Mouse (Mus musculus): ENCODE measurements around the gene Ptpn18. TPM values are rescaled to one million over a fixed set of nuclear protein-coding genes. Genes with fewer than 3 reads are reported as not detected.
A peak's percentile ranks its signal among the peaks of the same experiment; 100 is the strongest.
"Not testable (repeated sequence)": the region's sequence is repeated elsewhere in the genome, so short reads cannot be mapped to it uniquely, and the experiment has no call there.

Ptpn18 gene
- total RNA-seq (2017) = 254 to 418 TPM (median 327 TPM) in 3 replicates

- peak; percentile 79 for ATAC-seq (replicated peaks; ENCODE audit: insufficient number of reproducible peaks, low FRiP score, low TSS enrichment, poor library complexity, severe bottlenecking)
Observed at GRCm38 (mm10) chr1:34459284-34460060, at the start of gene Ptpn18. Gene Ptpn18, plus strand, starts transcription at chr1:34459762.

GRCm38 (mm10) chr1:34428466-34428865 lies 31.1 kb upstream of the Ptpn18 start:
- ATAC-seq (replicated peaks; ENCODE audit: insufficient number of reproducible peaks, low FRiP score, low TSS enrichment, poor library complexity, severe bottlenecking) = no peak

DNA sequence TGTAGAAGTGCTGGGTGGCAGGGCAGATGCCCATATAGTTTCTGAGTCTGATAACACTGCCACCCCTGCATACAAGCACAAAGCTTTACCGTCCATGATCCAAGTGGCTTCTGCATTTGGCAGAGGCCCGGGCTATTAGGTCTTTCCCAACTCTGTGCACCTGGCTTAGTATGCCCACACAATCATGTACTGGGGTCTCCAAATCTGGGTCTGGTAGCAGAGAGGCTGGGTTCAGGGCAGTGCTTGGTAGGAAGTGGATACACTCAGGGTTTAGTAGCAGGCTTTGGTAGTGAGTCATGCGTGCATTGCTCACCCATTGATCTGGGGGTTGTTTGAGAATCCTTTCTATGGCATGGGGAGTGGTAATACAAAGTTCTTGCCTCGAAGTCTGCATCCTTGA lies 30.3 kb upstream of the Ptpn18 start:
- no peak for ATAC-seq (replicated peaks; ENCODE audit: insufficient number of reproducible peaks, low FRiP score, low TSS enrichment, poor library complexity, severe bottlenecking)

- no peak for ATAC-seq (replicated peaks; ENCODE audit: insufficient number of reproducible peaks, low FRiP score, low TSS enrichment, poor library complexity, severe bottlenecking)
Observed at GRCm38 (mm10) chr1:34430981-34431380, 28.6 kb upstream of the Ptpn18 start.

- no peak for ATAC-seq (replicated peaks; ENCODE audit: insufficient number of reproducible peaks, low FRiP score, low TSS enrichment, poor library complexity, severe bottlenecking)
Observed at GRCm38 (mm10) chr1:34431431-34431830, 28.1 kb upstream of the Ptpn18 start.

GRCm38 (mm10) chr1:34432411-34432775 lies 27.2 kb upstream of the Ptpn18 start:
- ATAC-seq (replicated peaks; ENCODE audit: insufficient number of reproducible peaks, low FRiP score, low TSS enrichment, poor library complexity, severe bottlenecking) = no peak

GRCm38 (mm10) chr1:34432776-34433481 lies 26.6 kb upstream of the Ptpn18 start:
- 0 out of 2 replicates have a peak, but pooled peaks have one; percentile 28 for ATAC-seq (replicated peaks; ENCODE audit: insufficient number of reproducible peaks, low FRiP score, low TSS enrichment, poor library complexity, severe bottlenecking)

DNA sequence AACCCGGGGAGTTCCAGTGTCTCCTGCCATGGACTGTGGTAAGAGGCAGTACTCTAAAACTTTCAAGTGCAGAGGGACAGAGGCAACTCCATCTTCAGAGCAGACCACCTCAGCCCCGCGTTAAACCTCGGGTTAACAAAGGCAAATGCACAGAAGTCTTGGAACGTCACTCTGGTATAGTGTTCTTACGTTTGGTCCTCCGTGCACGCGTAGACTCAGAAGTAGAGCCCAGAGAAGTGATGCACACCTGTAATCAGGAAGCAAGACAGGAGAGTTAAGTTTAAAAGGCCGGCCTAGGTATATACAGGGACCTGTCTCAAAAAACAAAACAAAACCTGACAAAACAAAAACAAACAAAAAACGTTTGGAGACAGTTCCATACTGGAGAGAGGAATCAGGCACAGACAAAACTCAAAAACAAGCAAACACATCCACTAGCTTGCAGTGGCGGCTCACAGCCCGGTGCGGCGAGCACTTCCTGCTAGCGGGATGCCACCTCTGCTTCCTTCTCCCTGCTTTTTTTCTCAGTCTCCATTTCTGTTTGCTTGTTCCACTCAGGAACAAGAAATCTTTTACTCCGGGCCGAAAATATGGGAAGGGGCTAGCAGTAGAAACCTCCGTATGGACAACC lies 25.6 kb upstream of the Ptpn18 start:
- ATAC-seq (replicated peaks; ENCODE audit: insufficient number of reproducible peaks, low FRiP score, low TSS enrichment, poor library complexity, severe bottlenecking) = no peak

DNA sequence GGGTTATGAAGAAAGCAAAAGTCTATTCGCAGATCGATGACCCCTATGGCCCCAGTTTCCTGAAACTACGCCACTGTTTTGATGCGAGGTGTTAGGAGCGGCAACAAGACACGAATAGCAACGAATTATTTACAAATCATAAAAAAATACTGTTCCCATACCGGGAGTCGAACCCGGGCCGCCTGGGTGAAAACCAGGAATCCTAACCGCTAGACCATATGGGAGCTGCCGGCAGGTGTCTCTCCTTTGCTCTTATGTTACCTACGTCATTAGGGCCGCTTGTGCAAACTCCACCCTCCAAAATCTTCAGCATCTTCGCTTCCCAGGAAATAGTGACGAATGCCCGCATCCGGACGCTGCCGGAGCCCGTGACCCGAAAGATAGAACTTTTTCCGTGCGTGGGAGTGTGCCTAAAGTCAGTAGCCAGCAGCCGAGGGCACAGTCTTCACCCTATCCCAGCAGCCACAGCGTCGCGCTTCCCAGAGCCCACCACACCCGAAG lies 24.9 kb upstream of the Ptpn18 start:
- ATAC-seq (replicated peaks; ENCODE audit: insufficient number of reproducible peaks, low FRiP score, low TSS enrichment, poor library complexity, severe bottlenecking) = peak; percentile 11

DNA sequence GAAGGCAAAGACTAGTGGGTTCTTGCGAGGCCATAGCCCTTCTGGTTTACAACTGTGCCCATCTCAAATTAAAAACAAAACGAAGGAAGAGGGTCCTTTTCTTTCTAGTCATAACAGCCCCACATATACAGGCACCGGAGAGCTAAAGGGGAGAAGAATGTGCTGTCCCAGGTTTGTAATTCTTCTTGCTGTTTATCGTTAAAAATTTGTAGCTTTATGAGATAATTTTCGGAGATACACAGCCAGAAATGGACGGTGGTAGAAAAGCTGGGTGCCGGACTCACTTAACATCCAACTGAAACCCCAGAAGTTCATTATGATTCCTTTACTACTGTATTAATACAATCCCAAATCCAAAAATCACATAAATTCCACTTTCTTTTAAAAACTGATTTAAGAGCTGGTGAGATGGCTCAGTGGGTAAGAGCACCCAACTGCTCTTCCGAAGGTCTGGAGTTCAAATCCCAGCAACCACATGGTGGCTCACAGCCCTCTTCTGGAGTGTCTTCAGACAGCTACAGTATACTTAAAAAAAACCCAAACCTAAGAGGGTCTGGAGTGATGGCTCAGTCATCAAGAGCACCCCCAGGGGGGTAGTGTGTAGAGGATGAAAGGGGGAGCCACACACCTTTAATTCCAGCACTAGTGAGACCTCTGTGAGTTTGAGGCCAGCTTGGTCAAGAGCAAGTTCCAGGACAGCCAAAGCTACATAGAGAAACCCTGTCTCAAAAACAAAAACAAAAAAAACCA lies 24.0 kb upstream of the Ptpn18 start:
- ATAC-seq (replicated peaks; ENCODE audit: insufficient number of reproducible peaks, low FRiP score, low TSS enrichment, poor library complexity, severe bottlenecking) = no peak

- no peak for ATAC-seq (replicated peaks; ENCODE audit: insufficient number of reproducible peaks, low FRiP score, low TSS enrichment, poor library complexity, severe bottlenecking)
Observed at GRCm38 (mm10) chr1:34436374-34436773, 23.2 kb upstream of the Ptpn18 start.

- not testable (repeated sequence) for ATAC-seq (replicated peaks; ENCODE audit: insufficient number of reproducible peaks, low FRiP score, low TSS enrichment, poor library complexity, severe bottlenecking)
Observed at GRCm38 (mm10) chr1:34437366-34437765, 22.2 kb upstream of the Ptpn18 start.

DNA sequence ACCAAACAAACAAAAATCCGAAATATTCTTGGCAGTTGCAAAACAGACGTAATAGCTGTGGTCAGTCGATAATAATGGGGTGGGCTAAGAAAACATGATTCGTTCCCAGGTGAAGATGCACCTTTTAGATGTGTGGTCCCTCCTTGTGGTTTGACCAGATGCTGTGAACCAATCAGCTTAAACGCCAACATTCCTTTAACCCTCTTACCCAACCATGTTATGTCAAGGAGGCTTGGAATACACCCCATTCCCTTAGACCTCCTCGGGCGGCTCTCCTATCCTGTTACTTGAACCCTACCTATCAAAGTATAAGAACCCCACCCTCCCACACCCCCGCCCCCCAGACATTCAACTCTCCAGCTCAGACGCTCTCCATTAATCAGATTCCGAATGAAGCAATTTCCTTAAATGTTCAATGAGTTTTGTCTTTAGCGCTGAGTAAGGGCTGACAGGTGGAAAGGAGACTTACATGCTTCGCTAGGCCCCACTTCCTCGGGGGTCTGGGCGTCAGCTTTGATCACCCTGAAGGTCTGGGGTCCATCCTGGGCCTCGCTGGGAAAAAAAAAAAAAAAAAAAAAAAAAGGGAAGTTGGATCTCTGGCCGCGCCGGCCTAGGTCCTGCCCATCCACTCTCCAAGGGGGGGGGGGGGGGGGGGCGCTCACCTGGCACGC lies 21.0 kb upstream of the Ptpn18 start:
- no peak for ATAC-seq (replicated peaks; ENCODE audit: insufficient number of reproducible peaks, low FRiP score, low TSS enrichment, poor library complexity, severe bottlenecking)

- peak; percentile 90 for ATAC-seq (replicated peaks; ENCODE audit: insufficient number of reproducible peaks, low FRiP score, low TSS enrichment, poor library complexity, severe bottlenecking)
Observed at GRCm38 (mm10) chr1:34439215-34439960, 20.2 kb upstream of the Ptpn18 start, which contains the start of the genes Ccdc115 and Imp4. Gene Ccdc115, minus strand, starts transcription at chr1:34439672. Gene Imp4, plus strand, starts transcription at chr1:34439851.

GRCm38 (mm10) chr1:34439961-34440630 lies 19.5 kb upstream of the Ptpn18 start:
- ATAC-seq (replicated peaks; ENCODE audit: insufficient number of reproducible peaks, low FRiP score, low TSS enrichment, poor library complexity, severe bottlenecking) = peak; percentile 8; the same call in 1 of the 2 replicates

- ATAC-seq (replicated peaks; ENCODE audit: insufficient number of reproducible peaks, low FRiP score, low TSS enrichment, poor library complexity, severe bottlenecking) = no peak
Observed at GRCm38 (mm10) chr1:34443124-34443523, 16.4 kb upstream of the Ptpn18 start.

DNA sequence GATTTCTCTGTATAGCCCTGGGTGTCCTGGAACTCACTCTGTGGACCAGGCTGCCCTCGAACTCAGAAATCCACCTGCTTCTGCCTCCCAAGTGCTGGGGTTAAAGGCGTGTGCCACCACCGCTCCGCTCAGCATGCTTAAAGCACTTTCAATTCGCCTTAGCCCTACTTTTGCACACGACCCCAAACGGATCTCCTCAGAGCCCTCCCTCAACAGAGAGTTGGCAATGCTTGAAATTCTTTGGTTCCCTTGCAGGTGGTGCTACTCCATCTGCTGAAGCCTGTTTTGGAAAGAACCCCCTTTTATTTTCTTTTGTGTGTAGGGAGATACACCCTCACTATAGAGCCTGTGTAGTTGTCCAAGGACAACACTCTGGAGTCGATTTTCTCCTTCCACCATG lies 1.1 kb upstream of the Ptpn18 start:
- no peak for ATAC-seq (replicated peaks; ENCODE audit: insufficient number of reproducible peaks, low FRiP score, low TSS enrichment, poor library complexity, severe bottlenecking)
